Mouse (Mus musculus) intestine, embryonic 15.5 days (tissue): ENCODE data around the gene Gm45021. TPM values are rescaled to one million over a fixed set of nuclear protein-coding genes. Genes with fewer than 3 reads are reported as not detected.

Experiments used
- ATAC-seq: fragments of 200-750 bp; cut with Nextera tagmentation; 2 replicates; pipeline ENCODE4 v1.8.0; 2017; ENCODE audit warnings: moderate TSS enrichment, moderate library complexity
- H3K27ac ChIP-seq: fragments of 300-500 bp; sonication (generic); 2 replicates; pipeline ENCODE4 v1.5.1; 2015; ENCODE audit warnings: mild to moderate bottlenecking, inconsistent platforms
- H3K27me3 ChIP-seq: fragments of 300-500 bp; sonication (generic); replicated peaks from 2 replicates; pipeline ENCODE4 v1.6.1; 2015; ENCODE audit warnings: inconsistent platforms
- H3K36me3 ChIP-seq: fragments of 300-500 bp; sonication (generic); 2 replicates; pipeline ENCODE4 v1.6.1; 2015; ENCODE audit warnings: inconsistent platforms
- H3K4me1 ChIP-seq: fragments of 300-500 bp; sonication (generic); replicated peaks from 2 replicates; pipeline ENCODE4 v1.6.1; 2015; ENCODE audit warnings: inconsistent platforms
- H3K4me2 ChIP-seq: fragments of 300-500 bp; sonication (generic); replicated peaks from 2 replicates; pipeline ENCODE4 v1.6.1; 2015; ENCODE audit warnings: mild to moderate bottlenecking, inconsistent platforms
- H3K4me3 ChIP-seq: fragments of 300-500 bp; sonication (generic); replicated peaks from 2 replicates; pipeline ENCODE4 v1.5.1; 2015; ENCODE audit warnings: inconsistent platforms
- H3K9ac ChIP-seq: fragments of 300-500 bp; sonication (generic); 2 replicates; pipeline ENCODE4 v1.6.1; 2015; ENCODE audit warnings: inconsistent platforms
- H3K9me3 ChIP-seq: fragments of 300-500 bp; sonication (generic); 2 replicates; pipeline ENCODE4 v1.6.1; 2016; ENCODE audit warnings: inconsistent platforms
- WGBS: fragments of 180-500 bp; shearing (Covaris S2); methylation state at CpG from one replicate; pipeline ENCODE4 v1.1.7; 2015; 5-methylcytosine and 5-hydroxymethylcytosine counted together
- polyA plus RNA-seq: library from polyadenylated mRNA; unstranded; fragments of >200 nt; fragmentation: Nextera tagmentation; extraction: Ambion mirVana; gene quantifications from 2 replicates; pipeline ENCODE4 v1.2.1, GENCODE M21; 2015

The Gm45021 gene
- polyA plus RNA-seq, 1 experiment from 2014 or later: not detected

DNA sequence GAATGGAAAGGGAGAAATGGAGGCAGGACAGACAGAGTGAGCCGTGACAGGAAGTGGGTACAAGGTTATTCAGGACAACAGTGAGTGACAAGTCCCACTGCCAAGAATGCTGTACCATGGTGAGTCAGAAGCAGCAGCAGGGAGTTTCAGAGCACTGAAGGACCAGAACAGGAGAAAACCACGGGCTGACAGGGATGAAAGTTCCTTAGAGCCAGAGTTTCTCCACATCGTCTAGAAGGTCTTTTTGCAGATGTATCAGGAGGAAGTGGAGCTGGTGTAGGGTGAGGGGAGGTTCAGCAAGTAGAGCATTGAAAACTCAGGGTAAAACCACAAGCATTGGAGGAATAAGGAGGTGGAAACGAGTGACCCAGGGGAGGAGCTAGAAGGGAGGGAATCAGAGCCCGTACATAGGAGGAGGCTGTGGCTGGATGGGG, 10.2 kb upstream of the Gm45021 start:
- H3K9ac ChIP-seq: peak overlapping the region; percentile 8; the same call in 1 of the 2 replicates
- H3K4me2 ChIP-seq: peak overlapping the region; percentile 22; the same call in 1 of the 2 replicates
- 25% methylated on average over 5 of the region's 5 CpGs for WGBS

DNA sequence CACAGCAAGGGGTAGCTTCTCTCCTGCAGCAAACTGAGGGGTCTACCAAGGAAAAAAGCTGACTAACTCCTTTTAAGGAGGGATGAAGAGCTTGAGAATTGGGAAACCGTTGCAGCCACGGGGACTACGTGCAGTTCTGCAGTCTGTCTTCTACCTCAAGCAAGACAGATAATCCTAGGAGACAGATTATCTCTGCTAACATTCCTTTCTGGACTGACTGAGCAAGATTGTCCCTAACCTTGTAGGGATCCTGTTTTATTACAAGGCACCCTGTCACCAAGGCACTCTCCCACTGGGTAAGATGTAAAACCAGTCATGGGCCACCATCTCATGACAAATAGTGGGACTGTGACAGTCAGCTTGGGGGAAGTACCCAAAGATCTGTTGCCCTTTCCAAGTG, 8.2 kb upstream of the Gm45021 start:
- Histone ChIP-seq H3K9me3 (no peaks in the 10 kb centered on the region), H3K9ac (no peak overlapping the region), H3K4me2 (no peak overlapping the region), H3K27ac (no peak overlapping the region), H3K36me3 (no peaks in the 10 kb centered on the region), H3K4me3 (no peak overlapping the region), H3K27me3 (no peaks in the 10 kb centered on the region), H3K4me1 (peaks cover 6% of the 10 kb centered on the region; the same call in 1 of the 2 replicates)
- 37% methylated on average over 3 of the region's 3 CpGs for WGBS
- no peak for ATAC-seq

More for the DNA sequence above, 10.2 kb upstream of the Gm45021 start:
- Histone ChIP-seq H3K4me1 (peaks cover 6% of the 10 kb centered on the region; the same call in 1 of the 2 replicates), H3K36me3 (no peaks in the 10 kb centered on the region), H3K27me3 (no peaks in the 10 kb centered on the region), H3K9me3 (no peaks in the 10 kb centered on the region), H3K27ac (peak overlapping the region; percentile 72), H3K4me3 (no peak overlapping the region)
- ATAC-seq: peak; percentile 63

- Histone ChIP-seq H3K9me3 (no peaks in the 10 kb centered on the region), H3K4me1 (peaks cover 6% of the 10 kb centered on the region; the same call in 1 of the 2 replicates), H3K9ac (no peak overlapping the region), H3K4me2 (no peak overlapping the region), H3K36me3 (no peaks in the 10 kb centered on the region), H3K27ac (no peak overlapping the region), H3K27me3 (no peaks in the 10 kb centered on the region), H3K4me3 (no peak overlapping the region)
- peak; percentile 39; the same call in 1 of the 2 replicates for ATAC-seq
- WGBS: 76% methylated on average over 3 of the region's 3 CpGs
Observed at GRCm38 (mm10) chr6:48582037-48582436, 7.4 kb upstream of the Gm45021 start.

GRCm38 (mm10) chr6:48591221-48591845, 1.9 kb downstream of the Gm45021 start:
- peaks cover 12% of the 10 kb centered on the region for H3K36me3 ChIP-seq
- peaks cover 4% of the 10 kb centered on the region; the same call in 1 of the 2 replicates for H3K9me3 ChIP-seq
- 79% methylated on average over 3 of the region's 3 CpGs for WGBS
- H3K9ac ChIP-seq: no peak overlapping the region
- no peaks in the 10 kb centered on the region for H3K27me3 ChIP-seq
- H3K4me2 ChIP-seq: no peak overlapping the region
- H3K4me1 ChIP-seq: peaks cover 12% of the 10 kb centered on the region
- no peak for ATAC-seq
- H3K27ac ChIP-seq: no peak overlapping the region
- no peak overlapping the region for H3K4me3 ChIP-seq

DNA sequence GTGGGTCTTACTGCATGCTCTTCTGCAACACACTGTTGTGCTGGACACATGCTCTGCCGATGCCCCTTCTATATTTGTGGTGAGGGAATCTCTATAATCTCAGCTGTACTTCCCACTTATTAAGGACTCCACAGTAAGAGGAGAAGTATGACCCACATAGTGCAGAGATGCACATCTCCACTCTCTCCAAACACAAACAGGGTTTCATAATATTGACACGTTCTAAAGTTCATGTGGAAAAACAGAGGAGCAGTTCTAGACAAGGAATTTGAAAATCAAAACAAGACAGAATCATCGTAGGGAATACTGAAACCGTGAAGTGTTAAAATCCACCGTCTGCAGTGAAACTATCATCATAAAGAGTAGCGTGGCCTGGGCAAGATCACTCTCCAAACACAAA, 2.5 kb downstream of the Gm45021 start:
- H3K36me3 ChIP-seq: peaks cover 17% of the 10 kb centered on the region
- peaks cover 8% of the 10 kb centered on the region for H3K9me3 ChIP-seq
- 81% methylated on average over 6 of the region's 6 CpGs for WGBS
- peaks cover 12% of the 10 kb centered on the region for H3K4me1 ChIP-seq
- no peak overlapping the region for H3K9ac ChIP-seq
- no peak overlapping the region for H3K4me2 ChIP-seq
- H3K4me3 ChIP-seq: no peak overlapping the region
- H3K27me3 ChIP-seq: no peaks in the 10 kb centered on the region
- ATAC-seq: no peak
- no peak overlapping the region for H3K27ac ChIP-seq

GRCm38 (mm10) chr6:48593158-48594042, 4.0 kb downstream of the Gm45021 start, which contains the start of the genes Repin1 and Gm44965:
TSS of gene Repin1 (plus strand) at chr6:48593883.
TSS of gene Gm44965 (plus strand) at chr6:48593941.
- peak; percentile 94 for ATAC-seq

GRCm38 (mm10) chr6:48594043-48594738, 4.8 kb downstream of the Gm45021 start:
- H3K4me2 ChIP-seq: peak overlapping the region; percentile 89
- peak overlapping the region; percentile 86 for H3K27ac ChIP-seq
- peaks cover 10% of the 10 kb centered on the region for H3K4me1 ChIP-seq
- peaks cover 39% of the 10 kb centered on the region for H3K36me3 ChIP-seq
- H3K4me3 ChIP-seq: peak overlapping the region; percentile 91
- peak overlapping the region; percentile 88 for H3K9ac ChIP-seq
- H3K9me3 ChIP-seq: peaks cover 16% of the 10 kb centered on the region
- 2% methylated on average over 37 of the region's 41 CpGs for WGBS
- no peaks in the 10 kb centered on the region for H3K27me3 ChIP-seq
- peak; percentile 69 for ATAC-seq

More at GRCm38 (mm10) chr6:48593158-48594042, 4.0 kb downstream of the Gm45021 start, which contains the start of the genes Repin1 and Gm44965:
- Histone ChIP-seq H3K27me3 (no peaks in the 10 kb centered on the region), H3K9ac (peak within 1 kb of the TSS; percentile 88), H3K27ac (peak within 1 kb of the TSS; percentile 86), H3K4me2 (peak within 1 kb of the TSS; percentile 89), H3K9me3 (peaks cover 16% of the 10 kb centered on the region), H3K4me3 (peak within 1 kb of the TSS; percentile 91), H3K36me3 (peaks cover 32% of the 10 kb centered on the region), H3K4me1 (peaks cover 12% of the 10 kb centered on the region)
- WGBS: 6% methylated on average over 45 of the region's 45 CpGs

- H3K27me3 ChIP-seq: no peaks in the 10 kb centered on the region
- no peak overlapping the region for H3K27ac ChIP-seq
- no peak overlapping the region for H3K9ac ChIP-seq
- ATAC-seq: no peak
- peaks cover 9% of the 10 kb centered on the region for H3K4me1 ChIP-seq
- peaks cover 44% of the 10 kb centered on the region for H3K36me3 ChIP-seq
- 58% methylated on average over 1 of the region's 1 CpGs for WGBS
- H3K4me2 ChIP-seq: peak overlapping the region; percentile 89
- H3K9me3 ChIP-seq: peaks cover 16% of the 10 kb centered on the region
- H3K4me3 ChIP-seq: peak overlapping the region; percentile 91
Observed at GRCm38 (mm10) chr6:48595278-48595677, 5.9 kb downstream of the Gm45021 start.

- ATAC-seq: no peak
- Histone ChIP-seq H3K36me3 (peaks cover 44% of the 10 kb centered on the region), H3K9me3 (peaks cover 16% of the 10 kb centered on the region), H3K9ac (no peak overlapping the region), H3K27me3 (no peaks in the 10 kb centered on the region), H3K4me1 (peaks cover 12% of the 10 kb centered on the region), H3K27ac (no peak overlapping the region), H3K4me3 (no peak overlapping the region), H3K4me2 (no peak overlapping the region)
- 96% methylated on average over 45 of the region's 45 CpGs for WGBS
Observed at GRCm38 (mm10) chr6:48596545-48597232, 7.3 kb downstream of the Gm45021 start.

DNA sequence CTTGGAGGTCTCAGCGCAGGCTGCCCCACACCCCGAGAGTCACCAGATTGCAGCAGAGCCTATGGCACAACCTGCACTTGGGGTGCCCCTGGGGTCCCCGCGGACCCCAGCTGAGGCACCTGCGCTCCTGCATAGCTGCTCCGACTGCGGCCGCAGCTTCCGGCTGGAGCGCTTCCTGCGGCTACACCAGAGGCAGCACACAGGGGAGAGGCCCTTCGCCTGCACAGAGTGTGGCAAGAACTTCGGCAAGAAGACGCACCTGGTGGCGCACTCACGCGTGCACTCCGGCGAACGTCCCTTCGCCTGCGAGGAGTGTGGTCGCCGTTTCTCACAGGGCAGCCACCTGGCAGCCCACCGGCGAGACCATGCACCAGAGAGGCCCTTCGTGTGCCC, 7.8 kb downstream of the Gm45021 start:
- Histone ChIP-seq H3K9ac (no peak overlapping the region), H3K4me1 (peaks cover 12% of the 10 kb centered on the region), H3K27me3 (no peaks in the 10 kb centered on the region), H3K27ac (no peak overlapping the region), H3K4me2 (no peak overlapping the region), H3K4me3 (no peak overlapping the region), H3K9me3 (peaks cover 16% of the 10 kb centered on the region), H3K36me3 (peaks cover 44% of the 10 kb centered on the region)
- 98% methylated on average over 27 of the region's 27 CpGs for WGBS
- ATAC-seq: no peak

DNA sequence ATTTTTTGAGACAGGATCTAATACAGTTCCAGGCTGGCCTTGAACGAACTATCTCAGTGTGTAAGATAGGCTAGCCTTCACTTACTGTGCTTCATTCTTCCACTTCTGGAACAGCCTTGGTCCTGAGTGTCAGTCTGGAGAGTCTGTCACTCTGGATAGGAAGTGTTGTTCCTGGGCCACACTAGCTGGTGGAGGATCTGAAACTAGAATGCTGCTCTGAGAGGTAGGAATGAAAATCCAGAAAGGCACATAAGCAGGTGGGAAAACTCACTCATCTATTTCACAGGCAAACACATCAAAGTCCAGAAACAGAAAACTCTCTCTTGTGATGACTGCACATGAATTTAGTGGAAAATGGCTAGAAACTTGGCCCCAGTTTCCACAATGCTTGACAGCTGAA, 11.2 kb downstream of the Gm45021 start:
- peaks cover 39% of the 10 kb centered on the region for H3K36me3 ChIP-seq
- ATAC-seq: no peak
- H3K4me3 ChIP-seq: no peak overlapping the region
- H3K27me3 ChIP-seq: no peaks in the 10 kb centered on the region
- no peak overlapping the region for H3K4me2 ChIP-seq
- H3K9ac ChIP-seq: no peak overlapping the region
- WGBS: 83% methylated on average over 1 of the region's 1 CpGs
- H3K9me3 ChIP-seq: peaks cover 16% of the 10 kb centered on the region
- H3K4me1 ChIP-seq: 0 out of 2 replicates have a peak, but pooled peaks cover 6% of the 10 kb centered on the region
- no peak overlapping the region for H3K27ac ChIP-seq
